Mouse (Mus musculus): ENCODE measurements around the gene Rgs3. TPM values are rescaled to one million over a fixed set of nuclear protein-coding genes. Genes with fewer than 3 reads are reported as not detected.

The Rgs3 gene
- polyA plus RNA-seq, 1 experiment from 2014 or later, result 62.0 TPM

- no peak for ATAC-seq (ENCODE audit: low FRiP score, low TSS enrichment)
- Histone ChIP-seq H3K9me3 (ENCODE audit: low read length) (no peaks in the 10 kb centered on the region), H3K27ac (ENCODE audit: low read length) (no peak overlapping the region), H3K4me1 (ENCODE audit: insufficient read depth, low read length) (peaks cover 23% of the 10 kb centered on the region), H3K36me3 (ENCODE audit: insufficient read depth, low read length) (no peaks in the 10 kb centered on the region), H3K4me3 (ENCODE audit: low read length) (no peak overlapping the region), H3K9ac (replicated peaks; ENCODE audit: low read length) (no peak overlapping the region), H3K27me3 (ENCODE audit: insufficient read depth, low read length) (no peaks in the 10 kb centered on the region), H3K4me2 (replicated peaks; ENCODE audit: low read depth, low read length) (no peak overlapping the region)
- 73% methylated on average over 3 of the region's 3 CpGs for WGBS
These were observed 171.2 kb downstream of the Rgs3 start for GRCm38 (mm10) chr4:62730861-62731260.

GRCm38 (mm10) chr4:62731531-62732063 is 171.9 kb downstream of the Rgs3 start:
- Histone ChIP-seq H3K4me3 (ENCODE audit: low read length) (no peak overlapping the region), H3K9ac (replicated peaks; ENCODE audit: low read length) (no peak overlapping the region)

GRCm38 (mm10) chr4:62732096-62732495 is 172.4 kb downstream of the Rgs3 start:
- 71% methylated on average over 7 of the region's 7 CpGs for WGBS
- Histone ChIP-seq H3K27me3 (ENCODE audit: insufficient read depth, low read length) (no peaks in the 10 kb centered on the region), H3K4me3 (ENCODE audit: low read length) (no peak overlapping the region), H3K4me2 (replicated peaks; ENCODE audit: low read depth, low read length) (no peak overlapping the region), H3K36me3 (ENCODE audit: insufficient read depth, low read length) (no peaks in the 10 kb centered on the region), H3K4me1 (ENCODE audit: insufficient read depth, low read length) (peaks cover 35% of the 10 kb centered on the region), H3K9me3 (ENCODE audit: low read length) (no peaks in the 10 kb centered on the region), H3K9ac (replicated peaks; ENCODE audit: low read length) (no peak overlapping the region), H3K27ac (ENCODE audit: low read length) (peak overlapping the region; percentile 82)
- ATAC-seq (ENCODE audit: low FRiP score, low TSS enrichment), result no peak

More at GRCm38 (mm10) chr4:62731531-62732063, 171.9 kb downstream of the Rgs3 start:
- Histone ChIP-seq H3K9me3 (ENCODE audit: low read length) (no peaks in the 10 kb centered on the region), H3K4me1 (ENCODE audit: insufficient read depth, low read length) (peaks cover 30% of the 10 kb centered on the region), H3K27ac (ENCODE audit: low read length) (0 out of 2 replicates have a peak overlapping the region, but pooled peaks have one; percentile 82), H3K27me3 (ENCODE audit: insufficient read depth, low read length) (no peaks in the 10 kb centered on the region), H3K36me3 (ENCODE audit: insufficient read depth, low read length) (no peaks in the 10 kb centered on the region), H3K4me2 (replicated peaks; ENCODE audit: low read depth, low read length) (no peak overlapping the region)
- 85% methylated on average over 6 of the region's 6 CpGs for WGBS
- ATAC-seq (ENCODE audit: low FRiP score, low TSS enrichment), result no peak

- Histone ChIP-seq H3K9me3 (ENCODE audit: low read length) (no peaks in the 10 kb centered on the region), H3K4me3 (ENCODE audit: low read length) (no peak overlapping the region), H3K4me2 (replicated peaks; ENCODE audit: low read depth, low read length) (no peak overlapping the region), H3K9ac (replicated peaks; ENCODE audit: low read length) (peak overlapping the region; percentile 49), H3K4me1 (ENCODE audit: insufficient read depth, low read length) (peaks cover 42% of the 10 kb centered on the region), H3K36me3 (ENCODE audit: insufficient read depth, low read length) (no peaks in the 10 kb centered on the region), H3K27ac (ENCODE audit: low read length) (peak overlapping the region; percentile 82), H3K27me3 (ENCODE audit: insufficient read depth, low read length) (no peaks in the 10 kb centered on the region)
- ATAC-seq (ENCODE audit: low FRiP score, low TSS enrichment), result peak; percentile 69
- WGBS, result 24% methylated on average over 2 of the region's 2 CpGs
These were observed 173.2 kb downstream of the Rgs3 start for GRCm38 (mm10) chr4:62732840-62733239.

GRCm38 (mm10) chr4:62733938-62734337 is 174.3 kb downstream of the Rgs3 start:
- Histone ChIP-seq H3K9me3 (ENCODE audit: low read length) (no peaks in the 10 kb centered on the region), H3K4me1 (ENCODE audit: insufficient read depth, low read length) (peaks cover 52% of the 10 kb centered on the region), H3K9ac (replicated peaks; ENCODE audit: low read length) (no peak overlapping the region; the same call in 1 of the 2 replicates), H3K4me3 (ENCODE audit: low read length) (no peak overlapping the region), H3K36me3 (ENCODE audit: insufficient read depth, low read length) (no peaks in the 10 kb centered on the region), H3K27ac (ENCODE audit: low read length) (no peak overlapping the region), H3K27me3 (ENCODE audit: insufficient read depth, low read length) (no peaks in the 10 kb centered on the region), H3K4me2 (replicated peaks; ENCODE audit: low read depth, low read length) (no peak overlapping the region)
- no peak for ATAC-seq (ENCODE audit: low FRiP score, low TSS enrichment)
- WGBS, result 69% methylated on average over 3 of the region's 4 CpGs

DNA sequence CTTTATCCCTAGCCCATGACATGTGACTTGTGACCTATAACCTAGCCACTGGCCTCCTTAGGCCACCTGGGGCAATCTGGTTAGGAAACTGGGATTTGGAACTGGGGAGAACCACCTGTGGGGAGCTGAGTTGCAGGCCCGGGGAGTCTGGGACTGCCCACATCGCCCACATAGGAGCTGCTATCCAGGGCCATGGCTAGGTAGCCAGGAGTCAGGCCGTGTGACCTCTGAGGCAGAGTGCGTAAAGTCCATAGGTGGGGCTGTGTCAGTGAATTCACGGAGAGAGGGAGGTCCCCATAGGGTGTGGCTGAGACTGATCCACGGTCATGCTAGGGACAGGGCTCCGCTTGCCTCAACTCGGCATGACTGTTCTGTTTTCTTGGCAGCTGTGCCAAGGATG is 175.6 kb downstream of the Rgs3 start:
- no peaks in the 10 kb centered on the region for H3K27me3 ChIP-seq (ENCODE audit: insufficient read depth, low read length)
- no peak overlapping the region for H3K4me2 ChIP-seq (replicated peaks; ENCODE audit: low read depth, low read length)
- WGBS, result 63% methylated on average over 8 of the region's 8 CpGs
- no peaks in the 10 kb centered on the region for H3K9me3 ChIP-seq (ENCODE audit: low read length)
- H3K4me1 ChIP-seq (ENCODE audit: insufficient read depth, low read length), result peaks cover 53% of the 10 kb centered on the region
- H3K27ac ChIP-seq (ENCODE audit: low read length), result no peak overlapping the region
- no peak overlapping the region for H3K4me3 ChIP-seq (ENCODE audit: low read length)
- ATAC-seq (ENCODE audit: low FRiP score, low TSS enrichment), result no peak
- no peak overlapping the region for H3K9ac ChIP-seq (replicated peaks; ENCODE audit: low read length)
- H3K36me3 ChIP-seq (ENCODE audit: insufficient read depth, low read length), result no peaks in the 10 kb centered on the region

- H3K4me1 ChIP-seq (ENCODE audit: insufficient read depth, low read length), result peaks cover 53% of the 10 kb centered on the region
- no peaks in the 10 kb centered on the region for H3K27me3 ChIP-seq (ENCODE audit: insufficient read depth, low read length)
- no peaks in the 10 kb centered on the region for H3K36me3 ChIP-seq (ENCODE audit: insufficient read depth, low read length)
- no peak overlapping the region for H3K4me2 ChIP-seq (replicated peaks; ENCODE audit: low read depth, low read length)
- H3K9me3 ChIP-seq (ENCODE audit: low read length), result no peaks in the 10 kb centered on the region
- H3K4me3 ChIP-seq (ENCODE audit: low read length), result no peak overlapping the region
- peak overlapping the region; percentile 41 for H3K27ac ChIP-seq (ENCODE audit: low read length)
- WGBS, result 63% methylated on average over 9 of the region's 9 CpGs
- no peak overlapping the region for H3K9ac ChIP-seq (replicated peaks; ENCODE audit: low read length)
- ATAC-seq (ENCODE audit: low FRiP score, low TSS enrichment), result no peak
These were observed 176.2 kb downstream of the Rgs3 start for GRCm38 (mm10) chr4:62735878-62736277.

- H3K4me2 ChIP-seq (replicated peaks; ENCODE audit: low read depth, low read length), result no peak overlapping the region
- H3K4me1 ChIP-seq (ENCODE audit: insufficient read depth, low read length), result peaks cover 57% of the 10 kb centered on the region
- H3K27ac ChIP-seq (ENCODE audit: low read length), result peak overlapping the region; percentile 41
- 0 out of 2 replicates have a peak overlapping the region, but pooled peaks have one; percentile 7 for H3K9ac ChIP-seq (replicated peaks; ENCODE audit: low read length)
- H3K4me3 ChIP-seq (ENCODE audit: low read length), result no peak overlapping the region
- no peaks in the 10 kb centered on the region for H3K27me3 ChIP-seq (ENCODE audit: insufficient read depth, low read length)
- no peaks in the 10 kb centered on the region for H3K36me3 ChIP-seq (ENCODE audit: insufficient read depth, low read length)
- WGBS, result 47% methylated on average over 7 of the region's 7 CpGs
- H3K9me3 ChIP-seq (ENCODE audit: low read length), result no peaks in the 10 kb centered on the region
- ATAC-seq (ENCODE audit: low FRiP score, low TSS enrichment), result no peak
These were observed 176.8 kb downstream of the Rgs3 start for GRCm38 (mm10) chr4:62736421-62736820.

GRCm38 (mm10) chr4:62736904-62737303 is 177.3 kb downstream of the Rgs3 start:
- WGBS, result 71% methylated on average over 3 of the region's 3 CpGs
- H3K9ac ChIP-seq (replicated peaks; ENCODE audit: low read length), result 0 out of 2 replicates have a peak overlapping the region, but pooled peaks have one; percentile 7

DNA sequence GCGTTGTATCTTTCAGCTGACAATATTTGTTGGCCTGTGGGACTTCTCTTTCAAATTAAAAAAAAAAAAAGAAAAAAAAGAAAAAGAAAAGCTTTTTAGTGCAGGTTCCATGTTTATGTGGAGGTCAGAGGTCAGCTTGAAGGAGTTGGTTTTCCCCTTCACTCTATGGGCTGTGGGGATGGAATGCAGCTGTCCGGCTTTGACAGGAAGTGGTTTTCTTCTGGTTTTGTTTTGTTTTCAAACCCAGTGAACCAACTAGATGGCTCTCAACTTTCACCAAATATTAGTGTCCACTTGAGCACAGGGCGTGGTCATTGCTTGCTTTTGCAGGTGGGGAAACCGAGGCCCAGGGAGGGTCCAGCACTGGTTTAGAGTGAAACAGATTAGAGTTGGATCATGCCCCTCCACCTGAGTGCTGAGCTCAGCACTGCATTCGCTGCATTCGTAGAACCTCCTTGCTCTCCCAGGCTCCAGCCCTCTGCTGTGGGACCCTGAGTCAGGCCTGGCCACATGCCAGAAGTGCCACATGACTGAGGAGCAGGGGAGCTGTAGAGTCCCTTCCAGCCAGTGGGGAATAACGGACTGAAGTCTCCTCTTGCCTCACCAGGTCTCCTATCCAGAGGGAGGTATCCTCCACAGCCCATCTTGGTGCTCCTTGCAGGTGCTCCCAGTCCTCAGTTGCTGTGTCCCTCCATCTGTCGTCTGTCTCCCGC is 178.5 kb downstream of the Rgs3 start:
- Histone ChIP-seq H3K9me3 (ENCODE audit: low read length) (no peaks in the 10 kb centered on the region), H3K27me3 (ENCODE audit: insufficient read depth, low read length) (no peaks in the 10 kb centered on the region), H3K9ac (replicated peaks; ENCODE audit: low read length) (no peak overlapping the region), H3K36me3 (ENCODE audit: insufficient read depth, low read length) (no peaks in the 10 kb centered on the region), H3K4me2 (replicated peaks; ENCODE audit: low read depth, low read length) (no peak overlapping the region), H3K4me1 (ENCODE audit: insufficient read depth, low read length) (peaks cover 63% of the 10 kb centered on the region), H3K4me3 (ENCODE audit: low read length) (no peak overlapping the region), H3K27ac (ENCODE audit: low read length) (peak overlapping the region; percentile 74)
- ATAC-seq (ENCODE audit: low FRiP score, low TSS enrichment), result peak; percentile 75
- 24% methylated on average over 9 of the region's 9 CpGs for WGBS

More at GRCm38 (mm10) chr4:62736904-62737303, 177.3 kb downstream of the Rgs3 start:
- Histone ChIP-seq H3K4me2 (replicated peaks; ENCODE audit: low read depth, low read length) (no peak overlapping the region), H3K27me3 (ENCODE audit: insufficient read depth, low read length) (no peaks in the 10 kb centered on the region), H3K4me1 (ENCODE audit: insufficient read depth, low read length) (peaks cover 62% of the 10 kb centered on the region), H3K4me3 (ENCODE audit: low read length) (no peak overlapping the region), H3K36me3 (ENCODE audit: insufficient read depth, low read length) (no peaks in the 10 kb centered on the region), H3K27ac (ENCODE audit: low read length) (peak overlapping the region; percentile 74; the same call in 1 of the 2 replicates), H3K9me3 (ENCODE audit: low read length) (no peaks in the 10 kb centered on the region)
- no peak for ATAC-seq (ENCODE audit: low FRiP score, low TSS enrichment)
